Mouse (Mus musculus): ENCODE results near the gene Fgfr2. TPM values are rescaled to one million over a fixed set of nuclear protein-coding genes. Genes with fewer than 3 reads are reported as not detected.
A peak's percentile ranks its signal among the peaks of the same experiment; 100 is the strongest.

Gene Fgfr2
- polyA plus RNA-seq, 1 experiment from 2014 or later: 11.2 TPM

DNA sequence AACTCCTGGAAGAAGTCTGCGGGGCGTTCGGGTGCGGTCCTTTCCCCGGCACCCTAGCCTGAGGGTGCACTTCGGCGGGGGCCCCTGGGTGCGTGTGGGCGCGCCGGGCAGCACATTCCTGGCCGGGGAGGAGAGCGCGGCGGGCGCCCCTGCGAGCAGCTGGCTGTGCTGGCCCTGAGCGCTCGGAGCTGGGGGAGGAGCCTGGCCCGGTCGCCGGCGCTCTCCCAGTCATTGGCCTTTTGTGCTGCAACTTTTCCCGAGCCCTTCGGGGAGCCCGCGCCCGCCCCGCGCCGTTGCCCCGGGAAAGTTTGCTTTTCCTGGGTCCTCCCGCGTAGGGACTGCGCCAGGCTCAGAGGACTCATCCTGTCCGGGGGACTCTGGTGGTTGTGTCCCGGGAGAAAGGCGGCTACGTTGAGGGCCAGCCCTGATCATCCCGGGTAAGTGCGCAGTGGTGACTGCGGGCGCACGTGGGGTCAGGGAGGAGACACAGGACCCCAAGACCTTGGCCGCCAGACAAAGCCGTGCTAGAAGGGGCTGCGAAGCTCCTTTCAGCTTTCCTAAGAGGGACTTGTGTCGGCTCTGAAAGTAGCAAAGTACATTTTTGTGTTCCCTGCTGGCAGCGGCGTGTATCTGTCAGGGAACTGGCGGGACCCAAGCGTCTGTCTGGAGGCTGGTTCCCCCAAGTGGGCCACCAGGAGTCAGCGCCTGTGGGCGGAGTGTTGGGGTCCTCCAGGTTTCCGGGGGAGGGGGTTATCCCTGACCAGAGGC, 2477.0 kb downstream of the Fgfr2 start:
- Histone ChIP-seq H3K4me3 (ENCODE audit: low read depth, low read length) (peak overlapping the region; percentile 69), H3K4me1 (ENCODE audit: insufficient read depth) (peaks cover 15% of the 10 kb centered on the region), H3K9ac (replicated peaks) (peak overlapping the region; percentile 78), H3K27ac (ENCODE audit: low read depth) (peak overlapping the region; percentile 93), H3K9me3 (ENCODE audit: low read length) (no peaks in the 10 kb centered on the region), H3K27me3 (ENCODE audit: insufficient read depth, low read length) (no peaks in the 10 kb centered on the region), H3K36me3 (replicated peaks; ENCODE audit: insufficient read depth, low read length) (no peaks in the 10 kb centered on the region), H3K4me2 (ENCODE audit: low read depth, low read length) (peak overlapping the region; percentile 97)
- under 1% methylated on average over 51 of the region's 55 CpGs for WGBS (ENCODE audit: insufficient replicate concordance)
- DNase-seq (peak; percentile 77), ATAC-seq (peak; percentile 88)
- TF ChIP-seq CTCF (IDR thresholded peaks at IDR 0.05; ENCODE audit: low read depth) (no peak), EP300 (IDR thresholded peaks at IDR 0.05; ENCODE audit: low read depth) (no peak)

DNA sequence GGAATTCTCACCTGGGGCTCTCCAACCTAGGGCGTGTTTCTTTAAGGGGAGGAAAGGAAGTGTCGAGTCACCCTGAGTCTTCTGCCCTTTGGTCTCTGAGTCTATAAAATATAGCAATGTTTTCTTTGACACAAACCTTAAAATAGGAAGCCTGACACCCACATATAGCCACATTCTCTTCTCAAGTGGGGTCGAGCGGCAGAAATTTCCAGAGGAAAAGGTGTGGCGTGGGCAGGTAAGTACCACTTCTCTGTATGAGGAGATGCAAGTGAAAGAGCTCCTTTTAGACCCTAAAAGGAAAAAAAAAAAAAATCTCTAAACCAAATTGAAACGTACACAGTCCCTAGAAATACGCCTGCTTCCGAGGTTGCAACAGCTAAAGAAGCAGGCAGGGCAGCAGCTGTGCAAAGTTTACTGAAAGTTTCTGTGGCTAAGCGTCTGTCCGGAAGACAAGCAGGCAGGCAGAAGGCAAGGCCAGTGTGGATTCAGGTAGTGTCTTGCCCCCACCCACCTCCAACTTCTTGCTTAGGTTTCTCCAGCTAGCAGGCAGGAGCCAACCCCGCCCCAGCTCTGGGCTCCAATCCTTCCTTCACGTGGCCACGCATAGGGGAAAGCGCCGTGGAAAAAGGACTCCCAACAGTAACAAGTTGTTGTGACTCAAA, 2477.7 kb downstream of the Fgfr2 start:
- peak; percentile 29 for ATAC-seq
- peak overlapping the region; percentile 69 for H3K4me3 ChIP-seq (ENCODE audit: low read depth, low read length)
- H3K27me3 ChIP-seq (ENCODE audit: insufficient read depth, low read length): no peaks in the 10 kb centered on the region
- H3K9ac ChIP-seq (replicated peaks): peak overlapping the region; percentile 78
- no peak for DNase-seq
- peaks cover 15% of the 10 kb centered on the region for H3K4me1 ChIP-seq (ENCODE audit: insufficient read depth)
- H3K27ac ChIP-seq (ENCODE audit: low read depth): peak overlapping the region; percentile 93
- TF ChIP-seq EP300 (IDR thresholded peaks at IDR 0.05; ENCODE audit: low read depth): no peak
- WGBS (ENCODE audit: insufficient replicate concordance): 9% methylated on average over 15 of the region's 15 CpGs
- H3K4me2 ChIP-seq (ENCODE audit: low read depth, low read length): peak overlapping the region; percentile 97
- no peaks in the 10 kb centered on the region for H3K9me3 ChIP-seq (ENCODE audit: low read length)
- no peaks in the 10 kb centered on the region for H3K36me3 ChIP-seq (replicated peaks; ENCODE audit: insufficient read depth, low read length)

DNA sequence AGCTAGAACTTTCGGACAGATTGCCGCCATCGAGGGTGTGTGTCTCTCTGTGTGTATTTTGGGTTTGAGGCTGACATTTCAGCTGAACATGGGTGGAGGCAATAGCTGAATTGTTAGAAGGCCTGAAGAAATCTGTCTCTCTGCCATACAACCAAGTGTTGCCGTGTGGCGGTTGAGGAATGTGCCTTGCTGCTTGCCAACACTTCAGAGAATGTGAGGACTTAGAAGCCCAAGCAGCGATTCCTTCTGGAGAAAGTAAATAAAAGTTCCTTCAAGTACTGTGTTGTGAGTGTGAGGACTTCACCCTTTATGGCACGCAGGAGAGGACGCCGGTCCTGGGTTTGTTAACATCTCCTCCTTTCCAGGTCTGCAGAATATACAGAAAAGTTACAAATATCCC, 2482.5 kb downstream of the Fgfr2 start:
- ATAC-seq (no peak), DNase-seq (no peak)
- no peak overlapping the region for H3K4me3 ChIP-seq (ENCODE audit: low read depth, low read length)
- no peaks in the 10 kb centered on the region for H3K9me3 ChIP-seq (ENCODE audit: low read length)
- TF ChIP-seq CTCF (IDR thresholded peaks at IDR 0.05; ENCODE audit: low read depth) (no peak), EP300 (IDR thresholded peaks at IDR 0.05; ENCODE audit: low read depth) (no peak)
- no peak overlapping the region for H3K27ac ChIP-seq (ENCODE audit: low read depth)
- H3K36me3 ChIP-seq (replicated peaks; ENCODE audit: insufficient read depth, low read length): no peaks in the 10 kb centered on the region
- no peak overlapping the region for H3K9ac ChIP-seq (replicated peaks)
- WGBS (ENCODE audit: insufficient replicate concordance): 76% methylated on average over 9 of the region's 9 CpGs
- H3K4me2 ChIP-seq (ENCODE audit: low read depth, low read length): no peak overlapping the region
- H3K4me1 ChIP-seq (ENCODE audit: insufficient read depth): peaks cover 17% of the 10 kb centered on the region
- no peaks in the 10 kb centered on the region for H3K27me3 ChIP-seq (ENCODE audit: insufficient read depth, low read length)

DNA sequence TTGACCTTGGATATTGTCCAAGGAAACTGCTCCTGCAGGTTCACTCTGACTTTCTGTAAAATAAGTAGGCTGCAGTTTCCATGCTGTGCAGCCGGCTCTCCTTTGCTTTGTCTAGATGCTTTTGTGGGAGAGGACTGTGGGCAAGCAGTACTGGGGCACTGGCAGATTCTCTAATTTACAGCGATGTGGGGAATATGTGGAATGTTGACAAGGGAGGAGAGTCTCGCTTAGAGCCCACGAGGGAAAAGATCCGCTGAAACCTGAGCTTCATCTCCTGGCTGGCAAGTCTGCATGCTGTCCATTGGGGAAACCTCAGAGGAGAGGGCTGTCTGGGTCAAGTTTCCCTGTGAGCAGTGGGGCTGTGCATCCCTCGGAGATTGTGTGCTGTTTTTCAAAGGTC, 2485.3 kb downstream of the Fgfr2 start:
- no peak overlapping the region for H3K9ac ChIP-seq (replicated peaks)
- WGBS (ENCODE audit: insufficient replicate concordance): 56% methylated on average over 6 of the region's 6 CpGs
- no peak for DNase-seq
- H3K9me3 ChIP-seq (ENCODE audit: low read length): no peaks in the 10 kb centered on the region
- TF ChIP-seq EP300 (IDR thresholded peaks at IDR 0.05; ENCODE audit: low read depth): no peak
- no peak for TF ChIP-seq CTCF (IDR thresholded peaks at IDR 0.05; ENCODE audit: low read depth)
- no peaks in the 10 kb centered on the region for H3K36me3 ChIP-seq (replicated peaks; ENCODE audit: insufficient read depth, low read length)
- no peak overlapping the region for H3K4me2 ChIP-seq (ENCODE audit: low read depth, low read length)
- H3K27me3 ChIP-seq (ENCODE audit: insufficient read depth, low read length): no peaks in the 10 kb centered on the region
- peaks cover 12% of the 10 kb centered on the region for H3K4me1 ChIP-seq (ENCODE audit: insufficient read depth)
- ATAC-seq: no peak
- H3K27ac ChIP-seq (ENCODE audit: low read depth): no peak overlapping the region
- H3K4me3 ChIP-seq (ENCODE audit: low read depth, low read length): no peak overlapping the region

DNA sequence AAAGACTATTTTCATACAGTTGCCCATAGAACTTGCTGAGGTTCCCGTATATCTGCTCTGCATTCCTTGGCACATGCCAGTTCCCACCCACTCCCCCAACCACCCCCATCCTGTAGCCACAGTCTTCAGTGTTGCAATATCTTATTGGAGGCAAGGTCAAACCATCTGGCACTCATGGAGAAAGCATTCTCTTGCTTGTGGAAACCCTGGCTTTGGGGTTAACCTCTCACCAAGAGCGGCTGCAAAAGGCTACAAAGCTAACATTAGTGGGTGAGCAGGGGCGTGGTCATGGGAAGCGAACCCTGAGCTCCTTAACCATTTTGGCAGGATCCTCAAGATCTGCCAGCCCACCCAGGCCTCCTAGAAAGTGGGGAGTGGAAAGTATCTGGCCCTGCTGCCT, 2486.2 kb downstream of the Fgfr2 start:
- no peak overlapping the region for H3K4me2 ChIP-seq (ENCODE audit: low read depth, low read length)
- WGBS (ENCODE audit: insufficient replicate concordance): 65% methylated on average over 4 of the region's 4 CpGs
- DNase-seq: no peak
- H3K9ac ChIP-seq (replicated peaks): no peak overlapping the region
- no peak for TF ChIP-seq CTCF (IDR thresholded peaks at IDR 0.05; ENCODE audit: low read depth)
- no peak for TF ChIP-seq EP300 (IDR thresholded peaks at IDR 0.05; ENCODE audit: low read depth)
- no peaks in the 10 kb centered on the region for H3K9me3 ChIP-seq (ENCODE audit: low read length)
- no peak overlapping the region for H3K27ac ChIP-seq (ENCODE audit: low read depth)
- ATAC-seq: no peak
- peaks cover 14% of the 10 kb centered on the region for H3K4me1 ChIP-seq (ENCODE audit: insufficient read depth)
- H3K4me3 ChIP-seq (ENCODE audit: low read depth, low read length): no peak overlapping the region
- H3K27me3 ChIP-seq (ENCODE audit: insufficient read depth, low read length): no peaks in the 10 kb centered on the region
- no peaks in the 10 kb centered on the region for H3K36me3 ChIP-seq (replicated peaks; ENCODE audit: insufficient read depth, low read length)

DNA sequence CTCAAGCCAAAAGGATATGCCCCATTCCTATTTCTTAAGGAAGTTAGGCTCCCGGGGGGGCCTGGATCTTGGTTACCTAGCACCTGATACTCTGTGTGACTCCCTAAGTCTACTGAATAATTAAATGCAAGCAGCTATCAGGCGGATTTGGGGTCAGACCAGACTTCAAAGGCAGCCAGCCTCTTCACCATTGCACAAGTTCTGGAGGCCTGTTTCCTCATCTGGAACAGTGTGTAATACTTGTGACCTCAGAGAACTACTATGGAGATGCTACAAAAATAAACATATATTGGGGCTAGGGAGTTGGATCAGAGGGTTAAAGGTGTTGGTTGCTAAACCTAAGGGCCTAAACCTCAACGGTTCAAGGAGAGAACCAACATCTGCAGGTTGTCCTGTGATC, 2486.9 kb downstream of the Fgfr2 start:
- H3K9me3 ChIP-seq (ENCODE audit: low read length): no peaks in the 10 kb centered on the region
- no peak overlapping the region for H3K9ac ChIP-seq (replicated peaks)
- peaks cover 21% of the 10 kb centered on the region for H3K4me1 ChIP-seq (ENCODE audit: insufficient read depth)
- H3K36me3 ChIP-seq (replicated peaks; ENCODE audit: insufficient read depth, low read length): no peaks in the 10 kb centered on the region
- WGBS (ENCODE audit: insufficient replicate concordance): 55% methylated on average over 3 of the region's 3 CpGs
- peak; percentile 60 for ATAC-seq
- H3K4me2 ChIP-seq (ENCODE audit: low read depth, low read length): no peak overlapping the region
- no peak for DNase-seq
- no peak overlapping the region for H3K4me3 ChIP-seq (ENCODE audit: low read depth, low read length)
- H3K27ac ChIP-seq (ENCODE audit: low read depth): no peak overlapping the region
- TF ChIP-seq EP300 (IDR thresholded peaks at IDR 0.05; ENCODE audit: low read depth) (no peak), CTCF (IDR thresholded peaks at IDR 0.05; ENCODE audit: low read depth) (no peak)
- no peaks in the 10 kb centered on the region for H3K27me3 ChIP-seq (ENCODE audit: insufficient read depth, low read length)

Measured in liver, postnatal 0 days (tissue).